Mouse (Mus musculus) kidney, adult 18-20 months (tissue): Measurements from ENCODE around the gene Gm21987.

Experiments used
- DNase-seq: peaks from one replicate; pipeline ENCODE4 v3.0.0; 2021

Gene Gm21987

GRCm38 (mm10) chr16:38372876-38373275 is 26.0 kb downstream of the Gm21987 start:
- no peak for DNase-seq

- no peak for DNase-seq
These were observed 26.6 kb downstream of the Gm21987 start for GRCm38 (mm10) chr16:38373439-38373838.

GRCm38 (mm10) chr16:38373941-38374340 is 27.1 kb downstream of the Gm21987 start:
- no peak for DNase-seq

- DNase-seq: no peak
These were observed 27.7 kb downstream of the Gm21987 start for GRCm38 (mm10) chr16:38374379-38375140.

GRCm38 (mm10) chr16:38375182-38375581 is 28.3 kb downstream of the Gm21987 start:
- no peak for DNase-seq

GRCm38 (mm10) chr16:38376163-38376840 is 29.5 kb downstream of the Gm21987 start:
- DNase-seq: peak; percentile 33

- DNase-seq: no peak
These were observed 30.0 kb downstream of the Gm21987 start for GRCm38 (mm10) chr16:38376841-38377249.

- DNase-seq: no peak
These were observed 30.7 kb downstream of the Gm21987 start for GRCm38 (mm10) chr16:38377546-38377945.

- DNase-seq: no peak
These were observed 31.8 kb downstream of the Gm21987 start for GRCm38 (mm10) chr16:38378591-38378990.

- no peak for DNase-seq
These were observed 32.2 kb downstream of the Gm21987 start for GRCm38 (mm10) chr16:38379088-38379487.

GRCm38 (mm10) chr16:38379493-38379892 is 32.7 kb downstream of the Gm21987 start:
- DNase-seq: no peak

- no peak for DNase-seq
These were observed 33.1 kb downstream of the Gm21987 start for GRCm38 (mm10) chr16:38379926-38380325.

- no peak for DNase-seq
These were observed 36.8 kb downstream of the Gm21987 start for GRCm38 (mm10) chr16:38383683-38384082.

GRCm38 (mm10) chr16:38385184-38385634 is 38.4 kb downstream of the Gm21987 start:
- DNase-seq: no peak

GRCm38 (mm10) chr16:38385700-38386099 is 38.9 kb downstream of the Gm21987 start:
- no peak for DNase-seq

- DNase-seq: no peak
These were observed 40.5 kb downstream of the Gm21987 start for GRCm38 (mm10) chr16:38387389-38387788.

- DNase-seq: no peak
These were observed 41.9 kb downstream of the Gm21987 start for GRCm38 (mm10) chr16:38388757-38389156.

GRCm38 (mm10) chr16:38389284-38389893 is 42.5 kb downstream of the Gm21987 start:
- no peak for DNase-seq

GRCm38 (mm10) chr16:38390322-38390721 is 43.5 kb downstream of the Gm21987 start:
- no peak for DNase-seq

- DNase-seq: peak; percentile 44
These were observed 45.5 kb downstream of the Gm21987 start for GRCm38 (mm10) chr16:38392126-38392894.

- no peak for DNase-seq
These were observed 47.4 kb downstream of the Gm21987 start for GRCm38 (mm10) chr16:38394191-38394618.

- no peak for DNase-seq
These were observed 48.4 kb downstream of the Gm21987 start for GRCm38 (mm10) chr16:38395060-38395730.
